Mouse (Mus musculus): Measurements from ENCODE around the gene Gpc6. TPM values are rescaled to one million over a fixed set of nuclear protein-coding genes. Genes with fewer than 3 reads are reported as not detected.

The Gpc6 gene
- total and polyA plus RNA-seq, 3 experiments = not detected

DNA sequence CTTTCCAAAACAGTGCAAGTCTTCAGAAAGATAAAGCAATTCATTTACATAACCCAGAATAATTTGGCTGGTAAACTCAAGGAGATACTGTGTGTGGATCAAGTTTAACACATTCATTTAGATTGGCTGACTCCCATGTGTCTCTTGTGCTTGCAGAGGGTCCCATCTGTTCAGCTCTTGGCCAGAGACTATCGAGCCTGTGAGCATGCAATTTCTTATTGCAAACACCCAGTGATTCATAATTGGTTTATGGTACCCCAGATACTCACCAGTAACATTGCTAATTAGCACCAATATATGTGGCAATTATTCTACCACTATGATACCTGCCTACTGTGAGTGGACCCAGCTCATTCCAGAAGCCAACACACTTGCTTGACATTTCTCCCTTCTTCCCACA lies 87.9 kb downstream of the Gpc6 start (continued):
- TF ChIP-seq ZKSCAN1 (IDR thresholded peaks at IDR 0.05; ENCODE audit: borderline replicate concordance, low read depth, low read length) = no peak

DNA sequence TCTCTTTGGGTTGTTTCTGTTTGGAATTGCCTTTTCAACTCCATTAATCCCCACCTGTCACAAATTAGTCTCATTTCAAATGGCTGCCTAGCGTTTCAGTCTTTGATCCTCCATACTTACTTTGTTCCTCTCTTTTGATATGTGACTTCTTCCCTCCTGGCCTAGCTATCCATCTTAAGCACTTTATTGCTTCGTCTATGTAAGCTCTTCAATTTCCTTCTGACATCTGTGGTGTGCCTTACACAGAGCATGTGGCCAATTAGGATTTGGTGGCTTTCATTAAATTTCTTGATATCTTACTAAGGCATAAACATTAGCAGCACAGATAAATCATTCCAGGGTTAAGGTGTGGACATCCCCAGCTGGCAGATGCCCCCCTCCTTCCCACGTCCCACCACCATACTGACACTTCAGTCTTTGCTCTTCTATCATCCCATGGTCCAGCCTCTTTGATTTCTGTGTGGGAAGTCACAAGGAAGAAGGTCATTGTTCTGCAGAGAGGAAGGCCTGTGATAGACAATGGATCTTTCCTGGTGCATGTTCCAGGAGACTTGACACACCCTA lies 88.5 kb downstream of the Gpc6 start:
- Histone ChIP-seq H3K27ac (ENCODE audit: insufficient read depth, low read depth) (no peak overlapping the region), H3K9me3 (replicated peaks; ENCODE audit: low read length) (no peaks in the 10 kb centered on the region), H3K27me3 (replicated peaks) (no peaks in the 10 kb centered on the region), H3K79me2 (replicated peaks; ENCODE audit: control insufficient read depth, extremely low read depth, insufficient read depth, poor library complexity, severe bottlenecking) (no peaks in the 10 kb centered on the region), H3K4me2 (ENCODE audit: insufficient read depth, low read depth, poor library complexity, severe bottlenecking) (no peak overlapping the region), H3K4me1 (ENCODE audit: control insufficient read depth in 1 of 2, insufficient read depth in 2 of 2) (no peaks in the 10 kb centered on the region), H3K9ac (ENCODE audit: insufficient read depth, low read depth) (no peak overlapping the region), H3K4me3 (replicated peaks in 1 of 3; ENCODE audit: low read depth in 2 of 3, low read length in 2 of 3, poor library complexity in 1 of 3) (no peak overlapping the region), H3K36me3 (replicated peaks in 1 of 2; ENCODE audit: control insufficient read depth in 1 of 2, insufficient read depth in 1 of 2, low read length in 1 of 2) (no peaks in the 10 kb centered on the region)
- TF ChIP-seq GABPA (IDR thresholded peaks at IDR 0.05; ENCODE audit: insufficient replicate concordance, low read depth, low read length) (no peak), TCF12 (IDR thresholded peaks at IDR 0.05; ENCODE audit: low read depth, low read length) (no peak), MAFK (IDR thresholded peaks at IDR 0.05; ENCODE audit: insufficient replicate concordance, low read length) (no peak), POLR2A (IDR thresholded peaks at IDR 0.05; ENCODE audit: low read depth, low read length) (no peak), E2F4 (IDR thresholded peaks at IDR 0.05; ENCODE audit: insufficient replicate concordance, low read depth, low read length) (no peak), MAX (IDR thresholded peaks at IDR 0.05; ENCODE audit: low read length) (no peak), RAD21 (IDR thresholded peaks at IDR 0.05; ENCODE audit: low read depth, low read length) (no peak), NRF1 (IDR thresholded peaks at IDR 0.05; ENCODE audit: low read depth, low read length) (no peak), CHD2 (IDR thresholded peaks at IDR 0.05; ENCODE audit: low read length) (no peak), SMC3 (IDR thresholded peaks at IDR 0.05; ENCODE audit: low read depth, low read length) (no peak), ZKSCAN1 (IDR thresholded peaks at IDR 0.05; ENCODE audit: borderline replicate concordance, low read depth, low read length) (no peak), IRF4 (IDR thresholded peaks at IDR 0.05; ENCODE audit: low read depth, low read length) (no peak), USF1 (IDR thresholded peaks at IDR 0.05; ENCODE audit: low read depth, low read length) (no peak), ELF1 (IDR thresholded peaks at IDR 0.05; ENCODE audit: low read depth, low read length) (no peak), BHLHE40 (IDR thresholded peaks at IDR 0.05; ENCODE audit: low read depth, low read length) (no peak)
- dilution Hi-C loops (cut with MboI; ENCODE audit: extremely low pct_ligation_motif_present, extremely low pct_unique_long_range_greater_than_20kb, low sequenced_read_pairs) (no loop called here), in situ Hi-C loops (cut with MboI; ENCODE audit: low pct_ligation_motif_present, low pct_unique_long_range_greater_than_20kb, low sequenced_read_pairs) (no loop called here)
- DNase-seq (ENCODE audit: extremely low read depth) = no peak

DNA sequence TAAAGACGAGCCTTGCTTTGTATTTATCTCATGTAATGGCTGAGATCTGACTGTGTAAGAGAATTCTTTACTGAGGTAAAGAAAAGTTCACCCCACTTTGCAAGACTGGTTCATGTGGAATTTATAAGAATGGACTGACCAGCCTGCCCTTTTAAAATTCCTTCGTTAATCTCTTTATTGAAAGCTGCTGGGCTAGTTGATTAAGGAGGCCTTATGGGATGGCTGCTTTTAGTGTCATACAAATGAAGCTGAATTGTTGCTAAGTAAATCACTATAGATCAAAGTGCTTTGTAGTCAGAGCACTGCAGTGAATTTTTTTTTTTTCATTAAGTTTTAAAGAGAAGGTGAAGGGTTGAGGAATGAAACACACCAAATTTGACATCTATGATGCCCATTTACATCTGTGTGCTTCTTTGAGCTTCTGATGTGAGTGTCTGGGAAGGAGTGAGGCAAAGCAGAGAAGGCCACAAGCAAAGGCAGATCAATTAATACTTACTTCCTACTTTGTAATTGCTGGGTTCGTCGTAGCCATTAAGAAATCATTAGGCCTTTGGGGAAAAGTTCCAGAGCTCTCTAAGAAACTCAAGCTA lies 90.3 kb downstream of the Gpc6 start:
- TF ChIP-seq NRF1 (IDR thresholded peaks at IDR 0.05; ENCODE audit: low read depth, low read length) (no peak), SIN3A (IDR thresholded peaks at IDR 0.05; ENCODE audit: low read length) (no peak), KAT2A (IDR thresholded peaks at IDR 0.05; ENCODE audit: insufficient replicate concordance, low read length) (no peak), RCOR1 (conservative IDR thresholded peaks at IDR 0.05; ENCODE audit: low read depth, low read length) (no peak), UBTF (IDR thresholded peaks at IDR 0.05; ENCODE audit: low read depth, low read length) (no peak), ETS1 (conservative IDR thresholded peaks at IDR 0.05; ENCODE audit: low read depth, low read length) (no peak), MAX (IDR thresholded peaks at IDR 0.05; ENCODE audit: low read length) (no peak), CHD2 (IDR thresholded peaks at IDR 0.05; ENCODE audit: low read length) (no peak), NELFE (IDR thresholded peaks at IDR 0.05; ENCODE audit: low read depth, low read length) (no peak), ZKSCAN1 (IDR thresholded peaks at IDR 0.05; ENCODE audit: borderline replicate concordance, low read depth, low read length) (no peak), HCFC1 (IDR thresholded peaks at IDR 0.05; ENCODE audit: low read depth, low read length) (no peak), ZC3H11A (IDR thresholded peaks at IDR 0.05; ENCODE audit: low read depth, low read length) (no peak), PAX5 (IDR thresholded peaks at IDR 0.05; ENCODE audit: low read length) (no peak), CTCF (conservative IDR thresholded peaks at IDR 0.05 in 1 of 2, IDR thresholded peaks at IDR 0.05 in 1 of 2; ENCODE audit: low read depth in 2 of 2, low read length in 2 of 2) (no peak), JUND (conservative IDR thresholded peaks at IDR 0.05; ENCODE audit: low read depth, low read length) (no peak), MAFK (IDR thresholded peaks at IDR 0.05; ENCODE audit: insufficient replicate concordance, low read length) (no peak), USF1 (IDR thresholded peaks at IDR 0.05; ENCODE audit: low read depth, low read length) (no peak), POLR2A (IDR thresholded peaks at IDR 0.05; ENCODE audit: low read depth, low read length) (no peak), ELF1 (IDR thresholded peaks at IDR 0.05; ENCODE audit: low read depth, low read length) (no peak)
- no peaks in the 10 kb centered on the region for H3K27me3 ChIP-seq (replicated peaks)

More for the DNA sequence above, 90.3 kb downstream of the Gpc6 start:
- no peak for DNase-seq (ENCODE audit: extremely low read depth)
- H3K4me2 ChIP-seq (ENCODE audit: insufficient read depth, low read depth, poor library complexity, severe bottlenecking) = no peak overlapping the region
- H3K4me1 ChIP-seq (ENCODE audit: control insufficient read depth in 1 of 2, insufficient read depth in 2 of 2) = no peaks in the 10 kb centered on the region
- in situ Hi-C loops (cut with MboI; ENCODE audit: low pct_ligation_motif_present, low pct_unique_long_range_greater_than_20kb, low sequenced_read_pairs) (no loop called here), dilution Hi-C loops (cut with MboI; ENCODE audit: extremely low pct_ligation_motif_present, extremely low pct_unique_long_range_greater_than_20kb, low sequenced_read_pairs) (no loop called here)
- H3K4me3 ChIP-seq (replicated peaks in 1 of 3; ENCODE audit: low read depth in 2 of 3, low read length in 2 of 3, poor library complexity in 1 of 3) = no peak overlapping the region
- H3K27ac ChIP-seq (ENCODE audit: insufficient read depth, low read depth) = no peak overlapping the region
- H3K79me2 ChIP-seq (replicated peaks; ENCODE audit: control insufficient read depth, extremely low read depth, insufficient read depth, poor library complexity, severe bottlenecking) = no peaks in the 10 kb centered on the region
- no peaks in the 10 kb centered on the region for H3K36me3 ChIP-seq (replicated peaks in 1 of 2; ENCODE audit: control insufficient read depth in 1 of 2, insufficient read depth in 1 of 2, low read length in 1 of 2)
- H3K9me3 ChIP-seq (replicated peaks; ENCODE audit: low read length) = no peaks in the 10 kb centered on the region
- no peak overlapping the region for H3K9ac ChIP-seq (ENCODE audit: insufficient read depth, low read depth)

All from CH12.LX (cell line).